Mouse (Mus musculus): Measurements from ENCODE around the gene Gck.
"Not testable (repeated sequence)": the region's sequence is repeated elsewhere in the genome, so short reads cannot be mapped to it uniquely, and the experiment has no call there.

The Gck gene

DNA sequence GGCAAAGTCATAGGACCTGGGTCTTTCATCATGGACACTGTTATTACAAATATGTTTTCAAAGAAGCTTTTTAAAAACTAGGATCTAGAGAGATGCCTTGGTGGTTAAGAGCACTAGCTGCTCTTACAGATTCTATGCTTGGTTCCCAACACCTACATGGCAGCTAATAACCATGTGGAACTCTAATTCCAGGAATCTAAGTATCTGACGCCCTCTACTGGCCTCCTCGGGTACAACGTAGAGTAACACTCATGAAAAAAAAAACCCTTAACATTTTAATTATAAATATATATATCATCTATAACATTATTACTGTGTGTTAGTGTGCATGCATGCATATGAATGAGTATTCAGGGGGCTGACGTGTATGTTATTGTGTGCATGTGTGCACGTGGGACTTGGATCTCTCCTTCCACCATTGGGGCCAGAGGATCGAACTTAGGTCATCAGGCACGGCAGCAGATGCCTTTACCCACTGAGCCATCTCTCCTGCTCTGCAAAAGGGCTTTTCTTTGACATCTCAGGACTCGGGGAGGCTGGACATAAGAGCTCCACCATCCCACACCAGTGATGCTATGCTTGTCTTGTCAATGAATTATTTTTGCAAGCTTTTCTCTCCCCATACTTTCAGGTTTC lies 3.4 kb upstream of the Gck start:
- Histone ChIP-seq H3K4me3 (replicated peaks; ENCODE audit: low read length) (no peak overlapping the region), H3K9me3 (ENCODE audit: low read length) (no peaks in the 10 kb centered on the region), H3K4me1 (replicated peaks; ENCODE audit: low read depth, low read length) (peaks cover 47% of the 10 kb centered on the region), H3K27me3 (ENCODE audit: insufficient read depth, low read length) (no peaks in the 10 kb centered on the region), H3K36me3 (ENCODE audit: insufficient read depth, low read length) (no peaks in the 10 kb centered on the region; the same call in 1 of the 2 replicates)
- TF ChIP-seq POU5F1 (IDR thresholded peaks at IDR 0.05; ENCODE audit: borderline replicate concordance, low read length) (no peak), CTCF (conservative IDR thresholded peaks at IDR 0.05; ENCODE audit: low read length) (peak; percentile 64)

DNA sequence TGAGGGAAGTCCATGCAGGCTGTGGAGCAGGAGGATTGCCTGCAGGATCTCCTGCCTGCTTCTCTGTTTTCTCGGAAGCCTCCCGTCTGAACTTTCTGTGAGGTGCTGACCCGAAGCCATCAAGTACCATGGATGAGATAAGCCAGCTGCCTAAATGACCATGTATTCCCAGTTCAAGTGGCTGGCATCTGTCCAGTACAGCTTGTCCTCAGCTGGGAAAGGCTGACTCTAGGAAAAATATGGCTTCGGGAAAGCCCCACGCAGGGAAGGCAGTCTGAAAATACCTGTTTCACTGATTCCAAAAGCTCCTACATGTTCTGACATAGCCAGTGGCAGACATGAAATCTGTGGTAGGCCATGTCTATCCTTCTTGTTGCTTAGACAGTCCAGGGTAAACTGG lies 2.6 kb upstream of the Gck start:
- H3K27me3 ChIP-seq (ENCODE audit: insufficient read depth, low read length), result no peaks in the 10 kb centered on the region
- TF ChIP-seq NANOG (IDR thresholded peaks at IDR 0.05; ENCODE audit: borderline replicate concordance, low read length), result no peak
- TF ChIP-seq CTCF (conservative IDR thresholded peaks at IDR 0.05; ENCODE audit: low read length), result no peak
- no peak for TF ChIP-seq POU5F1 (IDR thresholded peaks at IDR 0.05; ENCODE audit: borderline replicate concordance, low read length)
- H3K4me1 ChIP-seq (replicated peaks; ENCODE audit: low read depth, low read length), result peaks cover 52% of the 10 kb centered on the region
- no peak overlapping the region for H3K4me3 ChIP-seq (replicated peaks; ENCODE audit: low read length)
- H3K9me3 ChIP-seq (ENCODE audit: low read length), result no peaks in the 10 kb centered on the region
- H3K36me3 ChIP-seq (ENCODE audit: insufficient read depth, low read length), result no peaks in the 10 kb centered on the region; the same call in 1 of the 2 replicates

DNA sequence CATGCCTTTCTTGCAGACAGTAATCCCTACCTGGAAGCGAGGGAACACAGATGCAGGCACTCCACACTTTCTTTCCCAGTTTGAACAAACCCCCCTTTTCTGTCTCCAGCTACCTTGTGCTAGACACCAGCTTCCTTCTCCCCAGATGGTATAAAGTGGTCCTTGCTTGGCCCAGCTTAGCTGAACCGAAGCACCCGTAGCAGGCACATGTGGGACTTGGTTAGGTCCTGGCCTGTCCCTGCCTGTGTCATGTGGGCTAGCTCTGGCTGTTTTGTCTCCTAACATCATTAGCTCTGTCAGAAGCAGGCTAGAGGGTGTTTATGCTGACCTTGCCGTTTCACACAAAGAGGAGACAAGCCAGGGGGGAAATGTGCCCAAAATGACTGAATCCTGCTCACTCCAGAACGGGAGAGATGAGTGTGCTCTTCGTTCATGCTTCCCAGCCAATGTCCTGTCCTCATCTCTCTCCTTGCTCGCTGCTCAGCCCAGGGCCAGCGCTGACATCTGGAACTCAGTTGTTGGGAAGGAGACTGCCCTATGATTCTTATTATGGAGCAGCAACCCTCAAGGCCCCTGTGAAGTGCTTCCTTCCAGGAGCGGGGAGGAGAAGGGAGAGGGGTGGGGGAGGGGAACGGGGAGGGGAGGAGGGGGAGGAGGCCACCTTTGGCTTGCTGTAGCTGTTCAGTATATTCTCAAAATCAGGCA lies 1.2 kb downstream of the Gck start:
- Histone ChIP-seq H3K4me3 (replicated peaks; ENCODE audit: low read length) (peak overlapping the region; percentile 37; the same call in 1 of the 2 replicates), H3K27me3 (ENCODE audit: insufficient read depth, low read length) (no peaks in the 10 kb centered on the region), H3K4me1 (replicated peaks; ENCODE audit: low read depth, low read length) (peaks cover 53% of the 10 kb centered on the region), H3K36me3 (ENCODE audit: insufficient read depth, low read length) (no peaks in the 10 kb centered on the region), H3K9me3 (ENCODE audit: low read length) (peaks cover 15% of the 10 kb centered on the region)
- TF ChIP-seq NANOG (IDR thresholded peaks at IDR 0.05; ENCODE audit: borderline replicate concordance, low read length) (no peak), POU5F1 (IDR thresholded peaks at IDR 0.05; ENCODE audit: borderline replicate concordance, low read length) (no peak)

GRCm38 (mm10) chr11:5947796-5948195 lies 2.1 kb downstream of the Gck start:
- H3K4me3 ChIP-seq (replicated peaks; ENCODE audit: low read length), result no peak overlapping the region
- H3K27me3 ChIP-seq (ENCODE audit: insufficient read depth, low read length), result no peaks in the 10 kb centered on the region
- peaks cover 62% of the 10 kb centered on the region for H3K4me1 ChIP-seq (replicated peaks; ENCODE audit: low read depth, low read length)
- peaks cover 21% of the 10 kb centered on the region for H3K9me3 ChIP-seq (ENCODE audit: low read length)
- TF ChIP-seq NANOG (IDR thresholded peaks at IDR 0.05; ENCODE audit: borderline replicate concordance, low read length) (no peak), CTCF (conservative IDR thresholded peaks at IDR 0.05; ENCODE audit: low read length) (no peak), POU5F1 (IDR thresholded peaks at IDR 0.05; ENCODE audit: borderline replicate concordance, low read length) (no peak)
- H3K36me3 ChIP-seq (ENCODE audit: insufficient read depth, low read length), result no peaks in the 10 kb centered on the region

GRCm38 (mm10) chr11:5945096-5945495 lies 4.8 kb downstream of the Gck start:
- no peaks in the 10 kb centered on the region for H3K27me3 ChIP-seq (ENCODE audit: insufficient read depth, low read length)

GRCm38 (mm10) chr11:5942966-5943365 lies 6.9 kb downstream of the Gck start:
- TF ChIP-seq CTCF (conservative IDR thresholded peaks at IDR 0.05; ENCODE audit: low read length), result no peak
- TF ChIP-seq POU5F1 (IDR thresholded peaks at IDR 0.05; ENCODE audit: borderline replicate concordance, low read length), result peak; percentile 60; the same call in 1 of the 2 replicates

More at GRCm38 (mm10) chr11:5945096-5945495, 4.8 kb downstream of the Gck start:
- H3K9me3 ChIP-seq (ENCODE audit: low read length), result peaks cover 21% of the 10 kb centered on the region
- peaks cover 83% of the 10 kb centered on the region for H3K4me1 ChIP-seq (replicated peaks; ENCODE audit: low read depth, low read length)
- TF ChIP-seq NANOG (IDR thresholded peaks at IDR 0.05; ENCODE audit: borderline replicate concordance, low read length) (no peak), CTCF (conservative IDR thresholded peaks at IDR 0.05; ENCODE audit: low read length) (no peak), POU5F1 (IDR thresholded peaks at IDR 0.05; ENCODE audit: borderline replicate concordance, low read length) (no peak)
- no peaks in the 10 kb centered on the region for H3K36me3 ChIP-seq (ENCODE audit: insufficient read depth, low read length)
- H3K4me3 ChIP-seq (replicated peaks; ENCODE audit: low read length), result no peak overlapping the region

GRCm38 (mm10) chr11:5934531-5934930 lies 15.3 kb downstream of the Gck start:
- H3K9me3 ChIP-seq (ENCODE audit: low read length), result peaks cover 77% of the 10 kb centered on the region
- not testable (repeated sequence) for H3K4me3 ChIP-seq (replicated peaks; ENCODE audit: low read length); H3K36me3 ChIP-seq (ENCODE audit: insufficient read depth, low read length); H3K4me1 ChIP-seq (replicated peaks; ENCODE audit: low read depth, low read length); H3K27me3 ChIP-seq (ENCODE audit: insufficient read depth, low read length)

More at GRCm38 (mm10) chr11:5942966-5943365, 6.9 kb downstream of the Gck start:
- H3K4me3 ChIP-seq (replicated peaks; ENCODE audit: low read length), result peak overlapping the region; percentile 24
- peaks cover 70% of the 10 kb centered on the region for H3K4me1 ChIP-seq (replicated peaks; ENCODE audit: low read depth, low read length)
- H3K9me3 ChIP-seq (ENCODE audit: low read length), result peaks cover 36% of the 10 kb centered on the region
- no peaks in the 10 kb centered on the region for H3K27me3 ChIP-seq (ENCODE audit: insufficient read depth, low read length)
- H3K36me3 ChIP-seq (ENCODE audit: insufficient read depth, low read length), result no peaks in the 10 kb centered on the region

GRCm38 (mm10) chr11:5931947-5932346 lies 17.9 kb downstream of the Gck start:
- H3K9me3 ChIP-seq (ENCODE audit: low read length), result peaks cover 75% of the 10 kb centered on the region
- not testable (repeated sequence) for H3K27me3 ChIP-seq (ENCODE audit: insufficient read depth, low read length); H3K36me3 ChIP-seq (ENCODE audit: insufficient read depth, low read length); H3K4me1 ChIP-seq (replicated peaks; ENCODE audit: low read depth, low read length); H3K4me3 ChIP-seq (replicated peaks; ENCODE audit: low read length)
- TF ChIP-seq CTCF (conservative IDR thresholded peaks at IDR 0.05; ENCODE audit: low read length), result peak; percentile 6; the same call in 1 of the 2 replicates

GRCm38 (mm10) chr11:5930578-5930977 lies 19.3 kb downstream of the Gck start:
- Histone ChIP-seq H3K36me3 (ENCODE audit: insufficient read depth, low read length) (no peaks in the 10 kb centered on the region; the same call in 1 of the 2 replicates), H3K4me3 (replicated peaks; ENCODE audit: low read length) (no peak overlapping the region), H3K9me3 (ENCODE audit: low read length) (peaks cover 64% of the 10 kb centered on the region), H3K27me3 (ENCODE audit: insufficient read depth, low read length) (no peaks in the 10 kb centered on the region), H3K4me1 (replicated peaks; ENCODE audit: low read depth, low read length) (no peaks in the 10 kb centered on the region)
- TF ChIP-seq CTCF (conservative IDR thresholded peaks at IDR 0.05; ENCODE audit: low read length) (no peak), POU5F1 (IDR thresholded peaks at IDR 0.05; ENCODE audit: borderline replicate concordance, low read length) (no peak), NANOG (IDR thresholded peaks at IDR 0.05; ENCODE audit: borderline replicate concordance, low read length) (no peak)

All from E14TG2a.4 (cell line).